Mouse (Mus musculus) urinary bladder, postnatal 14 days (tissue): Measurements from ENCODE around the gene Map6.
"Not testable (repeated sequence)": the region's sequence is repeated elsewhere in the genome, so short reads cannot be mapped to it uniquely, and the experiment has no call there.

Experiments used
- DNase-seq: peaks from one replicate; pipeline ENCODE4 v3.0.0; 2021; ENCODE audit warnings: low spot score

Map6 gene

GRCm38 (mm10) chr7:99356244-99356930, 89.1 kb downstream of the Map6 start:
- DNase-seq = peak; percentile 74

GRCm38 (mm10) chr7:99357201-99357600, 90.0 kb downstream of the Map6 start:
- no peak for DNase-seq

- DNase-seq = no peak
Observed at GRCm38 (mm10) chr7:99358371-99358770, 91.1 kb downstream of the Map6 start.

- peak; percentile 85 for DNase-seq
Observed at GRCm38 (mm10) chr7:99360021-99360802, 93.0 kb downstream of the Map6 start.

- DNase-seq = no peak
Observed at GRCm38 (mm10) chr7:99360803-99361414, 93.7 kb downstream of the Map6 start.

- DNase-seq = no peak
Observed at GRCm38 (mm10) chr7:99362137-99362536, 94.9 kb downstream of the Map6 start.

GRCm38 (mm10) chr7:99365069-99365468, 97.8 kb downstream of the Map6 start:
- DNase-seq = peak; percentile 74

GRCm38 (mm10) chr7:99366716-99367115, 99.5 kb downstream of the Map6 start:
- no peak for DNase-seq

- DNase-seq = not testable (repeated sequence)
Observed at GRCm38 (mm10) chr7:99374325-99374724, 107.1 kb downstream of the Map6 start.

GRCm38 (mm10) chr7:99375455-99375854, 108.2 kb downstream of the Map6 start:
- DNase-seq = peak; percentile 88

- DNase-seq = no peak
Observed at GRCm38 (mm10) chr7:99378870-99379269, 111.6 kb downstream of the Map6 start.

- DNase-seq = no peak
Observed at GRCm38 (mm10) chr7:99380491-99381213, 113.4 kb downstream of the Map6 start.

- DNase-seq = peak; percentile 99
Observed at GRCm38 (mm10) chr7:99381214-99382087, 114.2 kb downstream of the Map6 start, which contains the start of gene Gdpd5. Gdpd5 (plus strand) TSS chr7:99381414.

- DNase-seq = no peak
Observed at GRCm38 (mm10) chr7:99382088-99383000, 115.1 kb downstream of the Map6 start.

- DNase-seq = no peak
Observed at GRCm38 (mm10) chr7:99383246-99383645, 116.0 kb downstream of the Map6 start.

- DNase-seq = no peak
Observed at GRCm38 (mm10) chr7:99384101-99384611, 116.9 kb downstream of the Map6 start.

- DNase-seq = no peak
Observed at GRCm38 (mm10) chr7:99386030-99386429, 118.8 kb downstream of the Map6 start.
